9 mouse cellular contexts compared by ENCODE assay signal in genomic region chr8:84592015-84592662, GRCm38 (mm10).
DNase-seq lines count a peak whose midpoint lies in the region; ATAC-seq lines count a peak whose summit lies in the region.
"Had no signal": no experiment of that assay in that cellular context is flagged by ENCODE, and none has a peak within 500 bp of the region (broad histone marks: within the 10 kb centered on the region; RNA-seq: fewer than 3 reads in every experiment).

No protein-coding gene starts in this region.

- H3K9me3 ChIP-seq in forebrain, embryonic 12.5 days, result no peaks in the 10 kb centered on the region

- 25% methylated on average over 15 of the region's 15 CpGs for WGBS in forebrain, embryonic 12.5 days

- no peak overlapping the region for H3K4me3 ChIP-seq in forebrain, embryonic 12.5 days (replicated peaks)
- H3K4me3 ChIP-seq: megakaryocyte, embryonic 14.5 days had no signal

- H3K36me3 ChIP-seq in forebrain, embryonic 12.5 days (replicated peaks), result no peaks in the 10 kb centered on the region

- no peaks in the 10 kb centered on the region for H3K27me3 ChIP-seq in forebrain, embryonic 12.5 days

- peak overlapping the region; percentile 6; the same call in 1 of the 2 replicates for H3K4me2 ChIP-seq in forebrain, embryonic 12.5 days

- no peak overlapping the region for H3K9ac ChIP-seq in forebrain, embryonic 12.5 days

- H3K27ac ChIP-seq in forebrain, embryonic 12.5 days, result no peak overlapping the region

- intact Hi-C loops in heart, postnatal 10 days (cut with DNase I), result loop anchor here (2.0 to 5.0 kb wide), 3 partner anchors 47 to 223 kb away; partner anchors contain the start of genes Nacc1 and Trmt1

- 0 out of 2 replicates have a peak, but pooled peaks have one; percentile 31 for ATAC-seq in forebrain, embryonic 12.5 days (ENCODE audit: low FRiP score)

- DNase-seq in NIH3T3 (ENCODE audit: low read depth), result peak; percentile 85
- DNase-seq in c-Kit-positive CD71-positive TER-119-positive erythroid progenitor cells, embryonic 14.5 days (ENCODE audit: low spot score), result peak; percentile 70
- peak; percentile 76 to 90 for DNase-seq in heart, postnatal 10 days
- peak; percentile 79 to 81 for DNase-seq in layer of hippocampus, postnatal 14 days (ENCODE audit: low spot score in 2 of 2)
- DNase-seq in lung, postnatal 36 days, result peak; percentile 87
- DNase-seq in skeletal muscle tissue, adult 2 months (ENCODE audit: low read depth, low spot score), result peak; percentile 45
- peak; percentile 55 to 79 for DNase-seq in urinary bladder, postnatal 4 days (ENCODE audit: low spot score in 2 of 2)

- peaks cover 4% of the 10 kb centered on the region for H3K4me1 ChIP-seq in forebrain, embryonic 12.5 days
